Mouse (Mus musculus): ENCODE data around the gene Meis2. TPM values are rescaled to one million over a fixed set of nuclear protein-coding genes. Genes with fewer than 3 reads are reported as not detected.

The Meis2 gene
- polyA plus RNA-seq, 1 experiment from 2014 or later = 117 TPM

- no peaks in the 10 kb centered on the region for H3K36me3 ChIP-seq (ENCODE audit: control insufficient read depth, insufficient read depth, low read length)
- H3K4me2 ChIP-seq (ENCODE audit: low read depth) = no peak overlapping the region
- H3K4me3 ChIP-seq (ENCODE audit: low read depth, low read length) = no peak overlapping the region
- DNase-seq (ENCODE audit: low spot score) (no peak), ATAC-seq (ENCODE audit: insufficient read depth, low FRiP score, low TSS enrichment) (no peak)
- no peak overlapping the region for H3K9ac ChIP-seq (ENCODE audit: low read length)
- H3K9me3 ChIP-seq (ENCODE audit: control insufficient read depth, low read length) = no peaks in the 10 kb centered on the region
- WGBS = 8% methylated on average over 2 of the region's 2 CpGs
- H3K27me3 ChIP-seq (ENCODE audit: control insufficient read depth, insufficient read depth, low read length) = no peaks in the 10 kb centered on the region
- peak overlapping the region; percentile 83 for H3K27ac ChIP-seq (ENCODE audit: low read depth, low read length)
- H3K4me1 ChIP-seq (ENCODE audit: control insufficient read depth, insufficient read depth, low read length) = peaks cover 43% of the 10 kb centered on the region
Measured at GRCm38 (mm10) chr2:115869966-115870365, 195.7 kb downstream of the Meis2 start.

- Histone ChIP-seq H3K9ac (ENCODE audit: low read length) (peak overlapping the region; percentile 61), H3K27ac (ENCODE audit: low read depth, low read length) (peak overlapping the region; percentile 97), H3K4me2 (ENCODE audit: low read depth) (peak overlapping the region; percentile 43), H3K4me3 (ENCODE audit: low read depth, low read length) (peak overlapping the region; percentile 27), H3K4me1 (ENCODE audit: control insufficient read depth, insufficient read depth, low read length) (peaks cover 24% of the 10 kb centered on the region), H3K27me3 (ENCODE audit: control insufficient read depth, insufficient read depth, low read length) (no peaks in the 10 kb centered on the region), H3K36me3 (ENCODE audit: control insufficient read depth, insufficient read depth, low read length) (no peaks in the 10 kb centered on the region; the same call in 1 of the 2 replicates), H3K9me3 (ENCODE audit: control insufficient read depth, low read length) (no peaks in the 10 kb centered on the region)
- 2% methylated on average over 25 of the region's 25 CpGs for WGBS
- peak; percentile 70 for DNase-seq (ENCODE audit: low spot score)
- no peak for ATAC-seq (ENCODE audit: insufficient read depth, low FRiP score, low TSS enrichment)
Measured at GRCm38 (mm10) chr2:115860600-115861347, 204.9 kb downstream of the Meis2 start.

GRCm38 (mm10) chr2:115860141-115860480 lies 205.5 kb downstream of the Meis2 start:
- Histone ChIP-seq H3K36me3 (ENCODE audit: control insufficient read depth, insufficient read depth, low read length) (no peaks in the 10 kb centered on the region; the same call in 1 of the 2 replicates), H3K4me2 (ENCODE audit: low read depth) (peak overlapping the region; percentile 43), H3K27ac (ENCODE audit: low read depth, low read length) (peak overlapping the region; percentile 97), H3K4me3 (ENCODE audit: low read depth, low read length) (peak overlapping the region; percentile 27), H3K9ac (ENCODE audit: low read length) (peak overlapping the region; percentile 61), H3K9me3 (ENCODE audit: control insufficient read depth, low read length) (no peaks in the 10 kb centered on the region), H3K27me3 (ENCODE audit: control insufficient read depth, insufficient read depth, low read length) (no peaks in the 10 kb centered on the region), H3K4me1 (ENCODE audit: control insufficient read depth, insufficient read depth, low read length) (peaks cover 28% of the 10 kb centered on the region)
- ATAC-seq (ENCODE audit: insufficient read depth, low FRiP score, low TSS enrichment) (peak; percentile 63), DNase-seq (ENCODE audit: low spot score) (peak; percentile 88)
- WGBS = under 1% methylated on average over 15 of the region's 15 CpGs

GRCm38 (mm10) chr2:115859371-115860140 lies 206.1 kb downstream of the Meis2 start:
- Histone ChIP-seq H3K4me2 (ENCODE audit: low read depth) (peak overlapping the region; percentile 43), H3K36me3 (ENCODE audit: control insufficient read depth, insufficient read depth, low read length) (no peaks in the 10 kb centered on the region; the same call in 1 of the 2 replicates), H3K4me3 (ENCODE audit: low read depth, low read length) (peak overlapping the region; percentile 27), H3K9me3 (ENCODE audit: control insufficient read depth, low read length) (no peaks in the 10 kb centered on the region), H3K27ac (ENCODE audit: low read depth, low read length) (peak overlapping the region; percentile 97), H3K27me3 (ENCODE audit: control insufficient read depth, insufficient read depth, low read length) (0 out of 2 replicates have a peak, but pooled peaks cover 3% of the 10 kb centered on the region), H3K9ac (ENCODE audit: low read length) (peak overlapping the region; percentile 61), H3K4me1 (ENCODE audit: control insufficient read depth, insufficient read depth, low read length) (peaks cover 33% of the 10 kb centered on the region)
- under 1% methylated on average over 27 of the region's 27 CpGs for WGBS
- DNase-seq (ENCODE audit: low spot score) (peak; percentile 91), ATAC-seq (ENCODE audit: insufficient read depth, low FRiP score, low TSS enrichment) (peak; percentile 84)

- Histone ChIP-seq H3K4me2 (ENCODE audit: low read depth) (peak overlapping the region; percentile 43), H3K27ac (ENCODE audit: low read depth, low read length) (peak overlapping the region; percentile 97), H3K9ac (ENCODE audit: low read length) (peak overlapping the region; percentile 61), H3K27me3 (ENCODE audit: control insufficient read depth, insufficient read depth, low read length) (0 out of 2 replicates have a peak, but pooled peaks cover 5% of the 10 kb centered on the region), H3K4me1 (ENCODE audit: control insufficient read depth, insufficient read depth, low read length) (peaks cover 39% of the 10 kb centered on the region), H3K36me3 (ENCODE audit: control insufficient read depth, insufficient read depth, low read length) (no peaks in the 10 kb centered on the region), H3K9me3 (ENCODE audit: control insufficient read depth, low read length) (no peaks in the 10 kb centered on the region), H3K4me3 (ENCODE audit: low read depth, low read length) (peak overlapping the region; percentile 27)
- no peak for DNase-seq (ENCODE audit: low spot score)
- WGBS = under 1% methylated on average over 10 of the region's 10 CpGs
- ATAC-seq (ENCODE audit: insufficient read depth, low FRiP score, low TSS enrichment) = peak; percentile 28; the same call in 1 of the 2 replicates
Measured at GRCm38 (mm10) chr2:115858927-115859326, 206.7 kb downstream of the Meis2 start.

- Histone ChIP-seq H3K4me3 (ENCODE audit: low read depth, low read length) (peak overlapping the region; percentile 22), H3K4me2 (ENCODE audit: low read depth) (peak overlapping the region; percentile 37), H3K27ac (ENCODE audit: low read depth, low read length) (peak overlapping the region; percentile 97), H3K9ac (ENCODE audit: low read length) (peak overlapping the region; percentile 58), H3K9me3 (ENCODE audit: control insufficient read depth, low read length) (no peaks in the 10 kb centered on the region), H3K36me3 (ENCODE audit: control insufficient read depth, insufficient read depth, low read length) (no peaks in the 10 kb centered on the region), H3K4me1 (ENCODE audit: control insufficient read depth, insufficient read depth, low read length) (peaks cover 43% of the 10 kb centered on the region), H3K27me3 (ENCODE audit: control insufficient read depth, insufficient read depth, low read length) (peaks cover 7% of the 10 kb centered on the region; the same call in 1 of the 2 replicates)
- DNase-seq (ENCODE audit: low spot score) (no peak), ATAC-seq (ENCODE audit: insufficient read depth, low FRiP score, low TSS enrichment) (no peak)
- whole genome bisulfite sequencing = 2% methylated on average over 8 of the region's 8 CpGs
Measured at GRCm38 (mm10) chr2:115858246-115858645, 207.4 kb downstream of the Meis2 start.

- peaks cover 48% of the 10 kb centered on the region for H3K4me1 ChIP-seq (ENCODE audit: control insufficient read depth, insufficient read depth, low read length)
- H3K27ac ChIP-seq (ENCODE audit: low read depth, low read length) = peak overlapping the region; percentile 97
- peak overlapping the region; percentile 58 for H3K9ac ChIP-seq (ENCODE audit: low read length)
- no peaks in the 10 kb centered on the region for H3K9me3 ChIP-seq (ENCODE audit: control insufficient read depth, low read length)
- H3K36me3 ChIP-seq (ENCODE audit: control insufficient read depth, insufficient read depth, low read length) = no peaks in the 10 kb centered on the region
- peak overlapping the region; percentile 37 for H3K4me2 ChIP-seq (ENCODE audit: low read depth)
- 5% methylated on average over 11 of the region's 11 CpGs for WGBS
- ATAC-seq (ENCODE audit: insufficient read depth, low FRiP score, low TSS enrichment) (no peak), DNase-seq (ENCODE audit: low spot score) (no peak)
- peak overlapping the region; percentile 22 for H3K4me3 ChIP-seq (ENCODE audit: low read depth, low read length)
- peaks cover 11% of the 10 kb centered on the region; the same call in 1 of the 2 replicates for H3K27me3 ChIP-seq (ENCODE audit: control insufficient read depth, insufficient read depth, low read length)
Measured at GRCm38 (mm10) chr2:115857123-115858080, 208.2 kb downstream of the Meis2 start.
